Mouse (Mus musculus) neural tube, embryonic 14.5 days (tissue): ENCODE results near the gene Adgre5. TPM values are rescaled to one million over a fixed set of nuclear protein-coding genes. Genes with fewer than 3 reads are reported as not detected.
A peak's percentile ranks its signal among the peaks of the same experiment; 100 is the strongest.

Source experiments
- ATAC-seq: fragments of 200-750 bp; cut with Nextera tagmentation; 2 replicates; pipeline ENCODE4 v1.8.0; 2017; ENCODE audit warnings: low read depth, mild to moderate bottlenecking, moderate TSS enrichment, moderate library complexity
- H3K27ac ChIP-seq: fragments of 300-500 bp; sonication (generic); 2 replicates; pipeline ENCODE4 v1.5.1; 2014; ENCODE audit warnings: low read depth, mild to moderate bottlenecking, control low read depth, low read length, moderate library complexity, mixed read lengths
- H3K27me3 ChIP-seq: fragments of 300-500 bp; sonication (generic); 2 replicates; pipeline ENCODE4 v1.6.1; 2014; ENCODE audit warnings: low read length; ENCODE audit not compliant: control insufficient read depth, insufficient read depth
- H3K36me3 ChIP-seq: fragments of 300-500 bp; sonication (generic); 2 replicates; pipeline ENCODE4 v1.6.1; 2014; ENCODE audit warnings: low read length, mixed read lengths; ENCODE audit not compliant: control insufficient read depth, insufficient read depth
- H3K4me1 ChIP-seq: fragments of 300-500 bp; sonication (generic); 2 replicates; pipeline ENCODE4 v1.6.1; 2014; ENCODE audit warnings: low read length; ENCODE audit not compliant: control insufficient read depth, insufficient read depth
- H3K4me2 ChIP-seq: fragments of 300-500 bp; sonication (generic); 2 replicates; pipeline ENCODE4 v1.6.1; 2014; ENCODE audit warnings: mild to moderate bottlenecking, low read depth, low read length, control low read depth
- H3K4me3 ChIP-seq: fragments of 300-500 bp; sonication (generic); 2 replicates; pipeline ENCODE4 v1.5.1; 2014; ENCODE audit warnings: low read depth, low read length, control low read depth, mixed read lengths
- H3K9ac ChIP-seq: fragments of 300-500 bp; sonication (generic); replicated peaks from 2 replicates; pipeline ENCODE4 v1.6.1; 2014; ENCODE audit warnings: low read depth, mild to moderate bottlenecking, control low read depth, low read length, mixed read lengths
- H3K9me3 ChIP-seq: fragments of 300-500 bp; sonication (generic); 2 replicates; pipeline ENCODE4 v1.6.1; 2016; ENCODE audit warnings: low read length; ENCODE audit not compliant: control insufficient read depth
- WGBS: fragments of 180-500 bp; shearing (Covaris S2); extraction: QIAGEN DNeasy Blood & Tissue Kit; methylation state at CpG from one replicate; pipeline ENCODE4 v1.1.7; 2014; 5-methylcytosine and 5-hydroxymethylcytosine counted together
- polyA plus RNA-seq: library from polyadenylated mRNA; unstranded; fragments of >200 nt; fragmentation: Nextera tagmentation; extraction: Ambion mirVana; gene quantifications from 2 replicates; pipeline ENCODE4 v1.2.1, GENCODE M21; 2014

The Adgre5 gene
- polyA plus RNA-seq, 1 experiment from 2014 or later: 8.8 TPM

- Histone ChIP-seq H3K4me3 (no peak overlapping the region), H3K9me3 (no peaks in the 10 kb centered on the region), H3K27ac (no peak overlapping the region), H3K36me3 (no peaks in the 10 kb centered on the region), H3K27me3 (peaks cover 8% of the 10 kb centered on the region; the same call in 1 of the 2 replicates), H3K4me1 (peaks cover 8% of the 10 kb centered on the region), H3K9ac (no peak overlapping the region), H3K4me2 (no peak overlapping the region)
- no peak for ATAC-seq
- 94% methylated on average over 6 of the region's 6 CpGs for WGBS
These were observed 1.8 kb upstream of the Adgre5 start for GRCm38 (mm10) chr8:83742968-83743367.

GRCm38 (mm10) chr8:83741849-83742655, 926 bp upstream of the Adgre5 start:
- no peak for ATAC-seq
- H3K36me3 ChIP-seq: no peaks in the 10 kb centered on the region
- peaks cover 3% of the 10 kb centered on the region; the same call in 1 of the 2 replicates for H3K4me1 ChIP-seq
- H3K27me3 ChIP-seq: peaks cover 8% of the 10 kb centered on the region
- peak overlapping the region; percentile 78; the same call in 1 of the 2 replicates for H3K4me2 ChIP-seq
- no peak overlapping the region for H3K4me3 ChIP-seq
- WGBS: 75% methylated on average over 19 of the region's 19 CpGs
- H3K27ac ChIP-seq: no peak overlapping the region; the same call in 1 of the 2 replicates
- no peaks in the 10 kb centered on the region for H3K9me3 ChIP-seq
- no peak overlapping the region for H3K9ac ChIP-seq

GRCm38 (mm10) chr8:83740586-83740975, 545 bp downstream of the Adgre5 start:
- WGBS: 19% methylated on average over 3 of the region's 3 CpGs
- Histone ChIP-seq H3K9ac (peak overlapping the region; percentile 29), H3K4me2 (peak overlapping the region; percentile 78), H3K4me3 (peak overlapping the region; percentile 35), H3K9me3 (no peaks in the 10 kb centered on the region), H3K27ac (no peak overlapping the region), H3K27me3 (peaks cover 8% of the 10 kb centered on the region), H3K4me1 (peaks cover 3% of the 10 kb centered on the region; the same call in 1 of the 2 replicates), H3K36me3 (no peaks in the 10 kb centered on the region)
- ATAC-seq: 0 out of 2 replicates have a peak, but pooled peaks have one; percentile 28

- Histone ChIP-seq H3K4me1 (peaks cover 3% of the 10 kb centered on the region; the same call in 1 of the 2 replicates), H3K27ac (no peak overlapping the region), H3K9ac (0 out of 2 replicates have a peak overlapping the region, but pooled peaks have one; percentile 16), H3K4me3 (no peak overlapping the region; the same call in 1 of the 2 replicates), H3K4me2 (peak overlapping the region; percentile 14; the same call in 1 of the 2 replicates), H3K9me3 (no peaks in the 10 kb centered on the region), H3K27me3 (peaks cover 8% of the 10 kb centered on the region), H3K36me3 (no peaks in the 10 kb centered on the region)
- WGBS: 44% methylated on average over 8 of the region's 8 CpGs
- ATAC-seq: no peak
These were observed 1.2 kb downstream of the Adgre5 start for GRCm38 (mm10) chr8:83739711-83740468.

- H3K9me3 ChIP-seq: no peaks in the 10 kb centered on the region
- no peak overlapping the region for H3K27ac ChIP-seq
- peaks cover 8% of the 10 kb centered on the region for H3K27me3 ChIP-seq
- no peak for ATAC-seq
- H3K9ac ChIP-seq: no peak overlapping the region
- H3K4me2 ChIP-seq: no peak overlapping the region; the same call in 1 of the 2 replicates
- H3K4me3 ChIP-seq: no peak overlapping the region
- no peaks in the 10 kb centered on the region for H3K36me3 ChIP-seq
- 77% methylated on average over 10 of the region's 10 CpGs for WGBS
- peaks cover 3% of the 10 kb centered on the region; the same call in 1 of the 2 replicates for H3K4me1 ChIP-seq
These were observed 2.0 kb downstream of the Adgre5 start for GRCm38 (mm10) chr8:83738949-83739710.

GRCm38 (mm10) chr8:83737852-83738562, 3.1 kb downstream of the Adgre5 start:
- Histone ChIP-seq H3K27ac (no peak overlapping the region), H3K4me3 (no peak overlapping the region), H3K36me3 (no peaks in the 10 kb centered on the region), H3K9ac (no peak overlapping the region), H3K9me3 (no peaks in the 10 kb centered on the region), H3K27me3 (peaks cover 8% of the 10 kb centered on the region), H3K4me1 (peaks cover 3% of the 10 kb centered on the region; the same call in 1 of the 2 replicates), H3K4me2 (peak overlapping the region; percentile 1; the same call in 1 of the 2 replicates)
- ATAC-seq: no peak
- WGBS: 74% methylated on average over 4 of the region's 4 CpGs

GRCm38 (mm10) chr8:83737346-83737745, 3.8 kb downstream of the Adgre5 start:
- Histone ChIP-seq H3K27me3 (peaks cover 8% of the 10 kb centered on the region), H3K4me3 (no peak overlapping the region), H3K4me1 (peaks cover 3% of the 10 kb centered on the region; the same call in 1 of the 2 replicates), H3K4me2 (no peak overlapping the region), H3K27ac (no peak overlapping the region), H3K9me3 (no peaks in the 10 kb centered on the region), H3K36me3 (no peaks in the 10 kb centered on the region), H3K9ac (no peak overlapping the region)
- no peak for ATAC-seq
- 84% methylated on average over 4 of the region's 4 CpGs for WGBS

- peaks cover 3% of the 10 kb centered on the region; the same call in 1 of the 2 replicates for H3K4me1 ChIP-seq
These were observed 4.4 kb downstream of the Adgre5 start for GRCm38 (mm10) chr8:83736681-83737080.

More at GRCm38 (mm10) chr8:83736681-83737080, 4.4 kb downstream of the Adgre5 start:
- 90% methylated on average over 4 of the region's 4 CpGs for WGBS
- Histone ChIP-seq H3K4me2 (no peak overlapping the region), H3K27ac (no peak overlapping the region), H3K27me3 (peaks cover 8% of the 10 kb centered on the region), H3K9me3 (no peaks in the 10 kb centered on the region), H3K4me3 (no peak overlapping the region), H3K36me3 (no peaks in the 10 kb centered on the region), H3K9ac (no peak overlapping the region)
- no peak for ATAC-seq
